Mouse (Mus musculus): ENCODE results near the gene Kcnq2. TPM values are rescaled to one million over a fixed set of nuclear protein-coding genes. Genes with fewer than 3 reads are reported as not detected.

Gene Kcnq2
- polyA plus RNA-seq, 1 experiment from 2014 or later, result not detected

GRCm38 (mm10) chr2:181119952-181120351 is 15.1 kb downstream of the Kcnq2 start:
- H3K27ac ChIP-seq, result no peak overlapping the region
- 19% methylated on average over 10 of the region's 10 CpGs for WGBS
- no peak for DNase-seq (ENCODE audit: low spot score)
- no peaks in the 10 kb centered on the region for H3K4me1 ChIP-seq (replicated peaks; ENCODE audit: insufficient read depth, low read length)
- H3K4me2 ChIP-seq (ENCODE audit: low read length), result no peak overlapping the region
- no peak overlapping the region for H3K9ac ChIP-seq (ENCODE audit: low read depth, low read length)
- no peak for TF ChIP-seq CTCF (IDR thresholded peaks at IDR 0.05; ENCODE audit: low read depth)
- H3K9me3 ChIP-seq (replicated peaks; ENCODE audit: low read length), result no peaks in the 10 kb centered on the region
- no peak overlapping the region for H3K4me3 ChIP-seq (replicated peaks; ENCODE audit: low read depth, low read length)
- H3K27me3 ChIP-seq (ENCODE audit: insufficient read depth, low read length), result no peaks in the 10 kb centered on the region
- no peak for ATAC-seq (replicated peaks; ENCODE audit: low FRiP score, low read depth)
- no peaks in the 10 kb centered on the region for H3K36me3 ChIP-seq (ENCODE audit: insufficient read depth, low read length)

- no peak overlapping the region for H3K9ac ChIP-seq (ENCODE audit: low read depth, low read length)
- 88% methylated on average over 5 of the region's 5 CpGs for WGBS
- no peaks in the 10 kb centered on the region for H3K27me3 ChIP-seq (ENCODE audit: insufficient read depth, low read length)
- no peak overlapping the region for H3K4me3 ChIP-seq (replicated peaks; ENCODE audit: low read depth, low read length)
- no peak overlapping the region for H3K27ac ChIP-seq
- DNase-seq (ENCODE audit: low spot score) (no peak), ATAC-seq (replicated peaks; ENCODE audit: low FRiP score, low read depth) (no peak)
- TF ChIP-seq CTCF (IDR thresholded peaks at IDR 0.05; ENCODE audit: low read depth), result no peak
- H3K4me2 ChIP-seq (ENCODE audit: low read length), result no peak overlapping the region
- no peaks in the 10 kb centered on the region for H3K4me1 ChIP-seq (replicated peaks; ENCODE audit: insufficient read depth, low read length)
- H3K9me3 ChIP-seq (replicated peaks; ENCODE audit: low read length), result no peaks in the 10 kb centered on the region
- no peaks in the 10 kb centered on the region for H3K36me3 ChIP-seq (ENCODE audit: insufficient read depth, low read length)
Observed at GRCm38 (mm10) chr2:181116436-181116835, 18.7 kb downstream of the Kcnq2 start.

GRCm38 (mm10) chr2:181115367-181115766 is 19.7 kb downstream of the Kcnq2 start:
- H3K9me3 ChIP-seq (replicated peaks; ENCODE audit: low read length), result no peaks in the 10 kb centered on the region
- ATAC-seq (replicated peaks; ENCODE audit: low FRiP score, low read depth) (no peak), DNase-seq (ENCODE audit: low spot score) (no peak)
- H3K36me3 ChIP-seq (ENCODE audit: insufficient read depth, low read length), result no peaks in the 10 kb centered on the region
- no peak overlapping the region for H3K27ac ChIP-seq
- no peak for TF ChIP-seq CTCF (IDR thresholded peaks at IDR 0.05; ENCODE audit: low read depth)
- H3K4me2 ChIP-seq (ENCODE audit: low read length), result no peak overlapping the region
- H3K27me3 ChIP-seq (ENCODE audit: insufficient read depth, low read length), result no peaks in the 10 kb centered on the region
- H3K4me3 ChIP-seq (replicated peaks; ENCODE audit: low read depth, low read length), result no peak overlapping the region
- no peak overlapping the region for H3K9ac ChIP-seq (ENCODE audit: low read depth, low read length)
- no peaks in the 10 kb centered on the region for H3K4me1 ChIP-seq (replicated peaks; ENCODE audit: insufficient read depth, low read length)
- 82% methylated on average over 3 of the region's 3 CpGs for WGBS

- DNase-seq (ENCODE audit: low spot score) (no peak), ATAC-seq (replicated peaks; ENCODE audit: low FRiP score, low read depth) (no peak)
- Histone ChIP-seq H3K4me2 (ENCODE audit: low read length) (no peak overlapping the region), H3K9ac (ENCODE audit: low read depth, low read length) (no peak overlapping the region), H3K4me3 (replicated peaks; ENCODE audit: low read depth, low read length) (no peak overlapping the region), H3K4me1 (replicated peaks; ENCODE audit: insufficient read depth, low read length) (no peaks in the 10 kb centered on the region), H3K36me3 (ENCODE audit: insufficient read depth, low read length) (no peaks in the 10 kb centered on the region), H3K9me3 (replicated peaks; ENCODE audit: low read length) (no peaks in the 10 kb centered on the region), H3K27ac (no peak overlapping the region), H3K27me3 (ENCODE audit: insufficient read depth, low read length) (no peaks in the 10 kb centered on the region)
- no peak for TF ChIP-seq CTCF (IDR thresholded peaks at IDR 0.05; ENCODE audit: low read depth)
- 77% methylated on average over 8 of the region's 8 CpGs for WGBS
Observed at GRCm38 (mm10) chr2:181113762-181114361, 21.2 kb downstream of the Kcnq2 start.

- WGBS, result 86% methylated on average over 1 of the region's 1 CpGs
- ATAC-seq (replicated peaks; ENCODE audit: low FRiP score, low read depth), result no peak
- Histone ChIP-seq H3K27me3 (ENCODE audit: insufficient read depth, low read length) (no peaks in the 10 kb centered on the region), H3K4me2 (ENCODE audit: low read length) (no peak overlapping the region), H3K9ac (ENCODE audit: low read depth, low read length) (no peak overlapping the region), H3K4me1 (replicated peaks; ENCODE audit: insufficient read depth, low read length) (no peaks in the 10 kb centered on the region), H3K9me3 (replicated peaks; ENCODE audit: low read length) (no peaks in the 10 kb centered on the region), H3K4me3 (replicated peaks; ENCODE audit: low read depth, low read length) (no peak overlapping the region), H3K27ac (no peak overlapping the region), H3K36me3 (ENCODE audit: insufficient read depth, low read length) (no peaks in the 10 kb centered on the region)
- DNase-seq (ENCODE audit: low spot score), result no peak
- TF ChIP-seq CTCF (IDR thresholded peaks at IDR 0.05; ENCODE audit: low read depth), result peak; percentile 7; the same call in 1 of the 2 replicates
Observed at GRCm38 (mm10) chr2:181111665-181112064, 23.4 kb downstream of the Kcnq2 start.

- Histone ChIP-seq H3K27ac (no peak overlapping the region), H3K4me3 (replicated peaks; ENCODE audit: low read depth, low read length) (no peak overlapping the region), H3K9ac (ENCODE audit: low read depth, low read length) (no peak overlapping the region), H3K4me2 (ENCODE audit: low read length) (no peak overlapping the region), H3K27me3 (ENCODE audit: insufficient read depth, low read length) (no peaks in the 10 kb centered on the region), H3K4me1 (replicated peaks; ENCODE audit: insufficient read depth, low read length) (no peaks in the 10 kb centered on the region), H3K9me3 (replicated peaks; ENCODE audit: low read length) (no peaks in the 10 kb centered on the region), H3K36me3 (ENCODE audit: insufficient read depth, low read length) (no peaks in the 10 kb centered on the region)
- peak; percentile 24; the same call in 1 of the 2 replicates for TF ChIP-seq CTCF (IDR thresholded peaks at IDR 0.05; ENCODE audit: low read depth)
- ATAC-seq (replicated peaks; ENCODE audit: low FRiP score, low read depth), result no peak
- WGBS, result 53% methylated on average over 2 of the region's 2 CpGs
- no peak for DNase-seq (ENCODE audit: low spot score)
Observed at GRCm38 (mm10) chr2:181104111-181104510, 31.0 kb downstream of the Kcnq2 start.

- ATAC-seq (replicated peaks; ENCODE audit: low FRiP score, low read depth) (no peak; the same call in 1 of the 2 replicates), DNase-seq (ENCODE audit: low spot score) (no peak)
- Histone ChIP-seq H3K36me3 (ENCODE audit: insufficient read depth, low read length) (no peaks in the 10 kb centered on the region), H3K4me1 (replicated peaks; ENCODE audit: insufficient read depth, low read length) (no peaks in the 10 kb centered on the region), H3K4me2 (ENCODE audit: low read length) (no peak overlapping the region), H3K4me3 (replicated peaks; ENCODE audit: low read depth, low read length) (no peak overlapping the region), H3K9ac (ENCODE audit: low read depth, low read length) (no peak overlapping the region), H3K27ac (no peak overlapping the region), H3K27me3 (ENCODE audit: insufficient read depth, low read length) (no peaks in the 10 kb centered on the region), H3K9me3 (replicated peaks; ENCODE audit: low read length) (no peaks in the 10 kb centered on the region)
- no peak for TF ChIP-seq CTCF (IDR thresholded peaks at IDR 0.05; ENCODE audit: low read depth)
- WGBS, result 19% methylated on average over 2 of the region's 2 CpGs
Observed at GRCm38 (mm10) chr2:181102161-181102560, 32.9 kb downstream of the Kcnq2 start.
